Mouse (Mus musculus) neutrophil, adult 5-6 weeks (primary cell): ENCODE data around the gene Dera. TPM values are rescaled to one million over a fixed set of nuclear protein-coding genes. Genes with fewer than 3 reads are reported as not detected.
A peak's percentile ranks its signal among the peaks of the same experiment; 100 is the strongest.

Experiments
- ATAC-seq: fragments of 151-379, 151-347 bp; 2 replicates; pipeline ENCODE4 v1.8.0; 2017; ENCODE audit warnings: mild to moderate bottlenecking, moderate TSS enrichment; ENCODE audit not compliant: insufficient number of reproducible peaks, poor library complexity, low FRiP score, severe bottlenecking; ENCODE audit errors: extremely low read depth
- total RNA-seq: library from RNA; stranded (forward); fragments of 200-1000 nt; gene quantifications from 2 replicates; pipeline ENCODE4 v1.2.3, GENCODE M21; 2017

Dera gene
- total RNA-seq, 1 experiment from 2014 or later, result 26.4 TPM

GRCm38 (mm10) chr6:137752275-137752655 lies 2.1 kb upstream of the Dera start:
- no peak for ATAC-seq

GRCm38 (mm10) chr6:137754857-137755232 lies 499 bp downstream of the Dera start:
- ATAC-seq, result no peak

GRCm38 (mm10) chr6:137756310-137756709 lies 2.0 kb downstream of the Dera start:
- no peak for ATAC-seq

- ATAC-seq, result no peak
Measured at GRCm38 (mm10) chr6:137757891-137758290, 3.5 kb downstream of the Dera start.

- ATAC-seq, result 0 out of 2 replicates have a peak, but pooled peaks have one; percentile 11
Measured at GRCm38 (mm10) chr6:137759681-137760080, 5.3 kb downstream of the Dera start.

- ATAC-seq, result no peak
Measured at GRCm38 (mm10) chr6:137760966-137761365, 6.6 kb downstream of the Dera start.

- ATAC-seq, result no peak
Measured at GRCm38 (mm10) chr6:137764572-137765210, 10.3 kb downstream of the Dera start.

GRCm38 (mm10) chr6:137766177-137766576 lies 11.8 kb downstream of the Dera start:
- no peak for ATAC-seq

GRCm38 (mm10) chr6:137771621-137772250 lies 17.4 kb downstream of the Dera start:
- ATAC-seq, result no peak

- no peak for ATAC-seq
Measured at GRCm38 (mm10) chr6:137772918-137773636, 18.7 kb downstream of the Dera start.

GRCm38 (mm10) chr6:137773637-137774028 lies 19.3 kb downstream of the Dera start:
- ATAC-seq, result no peak

- no peak for ATAC-seq
Measured at GRCm38 (mm10) chr6:137774166-137774565, 19.8 kb downstream of the Dera start.

- no peak for ATAC-seq
Measured at GRCm38 (mm10) chr6:137775159-137775558, 20.8 kb downstream of the Dera start.

GRCm38 (mm10) chr6:137776981-137777380 lies 22.6 kb downstream of the Dera start:
- no peak for ATAC-seq

GRCm38 (mm10) chr6:137783899-137784637 lies 29.7 kb downstream of the Dera start:
- no peak for ATAC-seq

GRCm38 (mm10) chr6:137788976-137789590 lies 34.7 kb downstream of the Dera start:
- ATAC-seq, result no peak

- ATAC-seq, result no peak
Measured at GRCm38 (mm10) chr6:137789658-137790057, 35.3 kb downstream of the Dera start.

GRCm38 (mm10) chr6:137795494-137795893 lies 41.1 kb downstream of the Dera start:
- ATAC-seq, result no peak
